ENCODE assay signal across 8 mouse cellular contexts in the genomic region with DNA sequence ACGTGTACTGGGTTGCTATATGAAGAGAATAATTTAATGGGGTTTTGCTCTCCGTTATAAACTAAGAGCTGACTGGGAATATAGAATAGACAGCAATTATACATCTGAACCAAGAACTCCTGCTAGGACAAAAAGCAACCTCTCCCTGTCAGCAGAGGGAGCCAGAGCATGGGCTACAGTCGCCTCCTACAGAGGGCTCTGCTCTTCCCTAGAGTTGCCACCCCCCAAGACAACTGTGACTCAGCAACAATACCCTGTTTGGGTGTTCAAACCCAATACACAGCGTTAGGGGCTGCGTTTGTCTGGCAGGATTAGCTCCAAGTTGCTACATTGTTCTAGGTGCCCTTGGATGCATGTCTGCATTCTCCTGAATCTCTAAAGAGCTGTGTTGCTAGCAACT. TPM values are rescaled to one million over a fixed set of nuclear protein-coding genes. Genes with fewer than 3 reads are reported as not detected.
DNase-seq lines count a peak whose midpoint lies in the region; ATAC-seq and TF ChIP-seq lines count a peak whose summit lies in the region.

No protein-coding gene starts in this region.

- no peak overlapping the region for H3K4me3 ChIP-seq in G1E (ENCODE audit: low read depth, low read length)
- no peak overlapping the region for H3K4me3 ChIP-seq in hindbrain, embryonic 10.5 days
- no peak overlapping the region for H3K4me3 ChIP-seq in limb, embryonic 14.5 days (replicated peaks; ENCODE audit: low read length)
- H3K4me3 ChIP-seq in midbrain, embryonic 15.5 days, result no peak overlapping the region

- H3K27ac ChIP-seq in hindbrain, embryonic 10.5 days, result peak overlapping the region; percentile 99; the same call in 1 of the 2 replicates
- H3K27ac ChIP-seq in limb, embryonic 14.5 days (replicated peaks; ENCODE audit: low read depth, low read length), result no peak overlapping the region
- peak overlapping the region; percentile 100 for H3K27ac ChIP-seq in midbrain, embryonic 15.5 days

- no peak overlapping the region for H3K4me2 ChIP-seq in limb, embryonic 14.5 days (replicated peaks; ENCODE audit: low read depth, low read length, severe bottlenecking)
- H3K4me2 ChIP-seq in midbrain, embryonic 15.5 days, result no peak overlapping the region

- ATAC-seq in frontal cortex, adult (ENCODE audit: low TSS enrichment), result peak; percentile 45
- ATAC-seq in G1E (ENCODE audit: extremely low read depth, insufficient number of reproducible peaks, low FRiP score, poor library complexity, severe bottlenecking), result peak; percentile 59
- ATAC-seq in limb, embryonic 14.5 days (ENCODE audit: low FRiP score, low read depth), result no peak
- no peak for ATAC-seq in midbrain, embryonic 15.5 days (replicated peaks)

- no peaks in the 10 kb centered on the region for H3K9me3 ChIP-seq in G1E (replicated peaks)
- H3K9me3 ChIP-seq in hindbrain, embryonic 10.5 days, result no peaks in the 10 kb centered on the region
- H3K9me3 ChIP-seq in limb, embryonic 14.5 days (ENCODE audit: control insufficient read depth, low read length), result no peaks in the 10 kb centered on the region
- no peaks in the 10 kb centered on the region for H3K9me3 ChIP-seq in midbrain, embryonic 15.5 days

- no peaks in the 10 kb centered on the region for H3K36me3 ChIP-seq in G1E (replicated peaks)
- no peaks in the 10 kb centered on the region for H3K36me3 ChIP-seq in hindbrain, embryonic 10.5 days
- H3K36me3 ChIP-seq in limb, embryonic 14.5 days (ENCODE audit: control insufficient read depth, insufficient read depth, low read length), result no peaks in the 10 kb centered on the region
- H3K36me3 ChIP-seq in midbrain, embryonic 15.5 days (replicated peaks), result no peaks in the 10 kb centered on the region

- no peak for TF ChIP-seq CTCF in G1E (IDR thresholded peaks at IDR 0.05; ENCODE audit: low read depth, low read length)

- 8% methylated on average over 5 of the region's 5 CpGs for WGBS in hindbrain, embryonic 10.5 days
- 6% methylated on average over 5 of the region's 5 CpGs for WGBS in limb, embryonic 14.5 days
- WGBS in midbrain, embryonic 15.5 days, result 12% methylated on average over 5 of the region's 5 CpGs

- H3K4me1 ChIP-seq in G1E (ENCODE audit: insufficient read depth, low read depth, low read length), result peaks cover 28% of the 10 kb centered on the region
- peaks cover 46% of the 10 kb centered on the region for H3K4me1 ChIP-seq in hindbrain, embryonic 10.5 days (replicated peaks)
- peaks cover 23% of the 10 kb centered on the region for H3K4me1 ChIP-seq in limb, embryonic 14.5 days (ENCODE audit: control insufficient read depth, insufficient read depth, low read length)
- peaks cover 39% of the 10 kb centered on the region for H3K4me1 ChIP-seq in midbrain, embryonic 15.5 days

- peaks cover 18% of the 10 kb centered on the region for H3K27me3 ChIP-seq in G1E (ENCODE audit: insufficient read depth, low read length)
- no peaks in the 10 kb centered on the region for H3K27me3 ChIP-seq in hindbrain, embryonic 10.5 days (ENCODE audit: insufficient read depth, poor library complexity, severe bottlenecking)
- H3K27me3 ChIP-seq in limb, embryonic 14.5 days (ENCODE audit: control insufficient read depth, insufficient read depth, low read length), result no peaks in the 10 kb centered on the region
- no peaks in the 10 kb centered on the region for H3K27me3 ChIP-seq in midbrain, embryonic 15.5 days (replicated peaks)

- H3K9ac ChIP-seq in limb, embryonic 14.5 days (ENCODE audit: low read depth, low read length, severe bottlenecking), result no peak overlapping the region
- H3K9ac ChIP-seq in midbrain, embryonic 15.5 days, result no peak overlapping the region

- TF ChIP-seq POLR2A in limb, embryonic 14.5 days (IDR thresholded peaks at IDR 0.05; ENCODE audit: borderline replicate concordance, extremely low read depth, insufficient read depth, insufficient read length), result no peak

- no peak for DNase-seq in frontal cortex, postnatal 25 days (ENCODE audit: low spot score in 2 of 2)
- DNase-seq in G1E (ENCODE audit: low spot score), result peak; percentile 40
- peak; percentile 34 for DNase-seq in cerebellum, postnatal 36 days
- peak; percentile 63 for DNase-seq in hindbrain, embryonic 10.5 days (ENCODE audit: low spot score)
- peak; percentile 72 for DNase-seq in limb, embryonic 14.5 days (ENCODE audit: low spot score)
- DNase-seq in telencephalon, adult 2 months (ENCODE audit: low read depth, low spot score), result peak; percentile 74

RNA-seq across cellular contexts. Expression of gene Bcar3, which starts 1.6 kb away (rescaled TPM):
- total RNA-seq in G1E (2014; fragmentation: Nextera tagmentation) (not detected in 2 replicates), G1E (2017) (0.27 TPM in 1 of 2 replicates, not detected in the other)
- not detected in 2 replicates for polyA plus RNA-seq in G1E (2012)
- polyA plus RNA-seq in hindbrain, embryonic 10.5 days (2016; fragmentation: Nextera tagmentation; extraction: Ambion mirVana), result 10.5 and 11.8 TPM in 2 replicates
- polyA plus RNA-seq in limb, embryonic 14.5 days (2012; rRNA removed), result 7.8 and 13.2 TPM in 2 replicates
- 7.9 TPM in 2 replicates for polyA plus RNA-seq in limb, embryonic 14.5 days (2014; fragmentation: Nextera tagmentation; extraction: Ambion mirVana)
- 7.2 and 7.5 TPM in 2 replicates for polyA plus RNA-seq in midbrain, embryonic 15.5 days (2015; fragmentation: Nextera tagmentation; extraction: Ambion mirVana)

RNA-seq across cellular contexts. Expression of gene Dnttip2, which starts 21.3 kb away (rescaled TPM):
- total RNA-seq in G1E (2014; fragmentation: Nextera tagmentation), result 158 and 216 TPM in 2 replicates
- total RNA-seq in G1E (2017), result 111 and 138 TPM in 2 replicates
- 11.0 and 16.7 TPM in 2 replicates for polyA plus RNA-seq in G1E (2012)
- polyA plus RNA-seq in hindbrain, embryonic 10.5 days (2016; fragmentation: Nextera tagmentation; extraction: Ambion mirVana), result 65.0 and 83.1 TPM in 2 replicates
- 22.8 and 41.7 TPM in 2 replicates for polyA plus RNA-seq in limb, embryonic 14.5 days (2012; rRNA removed)
- 62.4 and 66.3 TPM in 2 replicates for polyA plus RNA-seq in limb, embryonic 14.5 days (2014; fragmentation: Nextera tagmentation; extraction: Ambion mirVana)
- polyA plus RNA-seq in midbrain, embryonic 15.5 days (2015; fragmentation: Nextera tagmentation; extraction: Ambion mirVana), result 43.9 and 45.2 TPM in 2 replicates

RNA-seq across cellular contexts. Expression of gene Gclm, which starts 50.2 kb away (rescaled TPM):
- 294 and 394 TPM in 2 replicates for total RNA-seq in G1E (2014; fragmentation: Nextera tagmentation)
- 115 and 121 TPM in 2 replicates for total RNA-seq in G1E (2017)
- 491 and 677 TPM in 2 replicates for polyA plus RNA-seq in G1E (2012)
- 44.3 and 51.2 TPM in 2 replicates for polyA plus RNA-seq in hindbrain, embryonic 10.5 days (2016; fragmentation: Nextera tagmentation; extraction: Ambion mirVana)
- polyA plus RNA-seq in limb, embryonic 14.5 days (2012; rRNA removed), result 26.6 and 30.4 TPM in 2 replicates
- 58.4 TPM in 2 replicates for polyA plus RNA-seq in limb, embryonic 14.5 days (2014; fragmentation: Nextera tagmentation; extraction: Ambion mirVana)
- 40.3 and 45.8 TPM in 2 replicates for polyA plus RNA-seq in midbrain, embryonic 15.5 days (2015; fragmentation: Nextera tagmentation; extraction: Ambion mirVana)

Comparison
In these comparisons a context has a peak if more than half of its experiments do, and no peak if none do; other contexts are left out.
1. ATAC-seq: peak in frontal cortex, adult (single experiment) and G1E (single experiment); none in limb, embryonic 14.5 days (single experiment) and midbrain, embryonic 15.5 days (single experiment).
2. DNase-seq: peak in G1E (single experiment), cerebellum, postnatal 36 days (2 of 2), hindbrain, embryonic 10.5 days (single experiment), limb, embryonic 14.5 days (single experiment) and telencephalon, adult 2 months (single experiment); none in frontal cortex, postnatal 25 days (0 of 2).